Mouse (Mus musculus) midbrain, embryonic 16.5 days (tissue): ENCODE results near the gene Gm10401. TPM values are rescaled to one million over a fixed set of nuclear protein-coding genes. Genes with fewer than 3 reads are reported as not detected.
"Not testable (repeated sequence)": the region's sequence is repeated elsewhere in the genome, so short reads cannot be mapped to it uniquely, and the experiment has no call there.

Source experiments
- ATAC-seq: fragments of 200-750 bp; cut with Nextera tagmentation; 2 replicates; pipeline ENCODE4 v1.8.0; 2017; ENCODE audit warnings: moderate TSS enrichment
- H3K27ac ChIP-seq: fragments of 300-500 bp; sonication (generic); 2 replicates; pipeline ENCODE4 v1.5.1; 2014; ENCODE audit warnings: mild to moderate bottlenecking, low read length, mixed read lengths
- H3K27me3 ChIP-seq: fragments of 300-500 bp; sonication (generic); 2 replicates; pipeline ENCODE4 v1.6.1; 2014; ENCODE audit warnings: low read depth, low read length, mixed read lengths; ENCODE audit not compliant: control insufficient read depth, insufficient read depth
- H3K36me3 ChIP-seq: fragments of 300-500 bp; sonication (generic); 2 replicates; pipeline ENCODE4 v1.6.1; 2014; ENCODE audit warnings: mild to moderate bottlenecking, low read length, moderate library complexity, mixed read lengths; ENCODE audit not compliant: control insufficient read depth, insufficient read depth
- H3K4me1 ChIP-seq: fragments of 300-500 bp; sonication (generic); 2 replicates; pipeline ENCODE4 v1.6.1; 2014; ENCODE audit warnings: mild to moderate bottlenecking, low read length, mixed read lengths; ENCODE audit not compliant: control insufficient read depth, insufficient read depth
- H3K4me2 ChIP-seq: fragments of 300-500 bp; sonication (generic); 2 replicates; pipeline ENCODE4 v1.6.1; 2014; ENCODE audit warnings: mild to moderate bottlenecking, low read length, mixed read lengths
- H3K4me3 ChIP-seq: fragments of 300-500 bp; sonication (generic); 2 replicates; pipeline ENCODE4 v1.5.1; 2014; ENCODE audit warnings: low read depth, mild to moderate bottlenecking, low read length, moderate library complexity, mixed read lengths
- H3K9ac ChIP-seq: fragments of 300-500 bp; sonication (generic); 2 replicates; pipeline ENCODE4 v1.6.1; 2014; ENCODE audit warnings: low read depth, low read length, mixed read lengths
- H3K9me3 ChIP-seq: fragments of 300-500 bp; sonication (generic); replicated peaks from 2 replicates; pipeline ENCODE4 v1.6.1; 2014; ENCODE audit warnings: mild to moderate bottlenecking, low read length, mixed read lengths; ENCODE audit not compliant: control insufficient read depth, poor library complexity, severe bottlenecking
- WGBS: fragments of 180-500 bp; shearing (Covaris S2); extraction: QIAGEN DNeasy Blood & Tissue Kit; methylation state at CpG from one replicate; pipeline ENCODE4 v1.1.7; 2014; 5-methylcytosine and 5-hydroxymethylcytosine counted together
- polyA plus RNA-seq: library from polyadenylated mRNA; unstranded; fragments of >200 nt; fragmentation: Nextera tagmentation; extraction: Ambion mirVana; gene quantifications from 2 replicates; pipeline ENCODE4 v1.2.1, GENCODE M21; 2015

Gene Gm10401
- polyA plus RNA-seq, 1 experiment from 2014 or later: 43.1 TPM

GRCm38 (mm10) chr5:115124690-115125089 is 26.6 kb upstream of the Gm10401 start:
- H3K36me3 ChIP-seq: peaks cover 14% of the 10 kb centered on the region; the same call in 1 of the 2 replicates
- H3K4me2 ChIP-seq: no peak overlapping the region
- WGBS: 94% methylated on average over 6 of the region's 6 CpGs
- H3K27ac ChIP-seq: no peak overlapping the region
- no peaks in the 10 kb centered on the region for H3K27me3 ChIP-seq
- H3K4me1 ChIP-seq: no peaks in the 10 kb centered on the region; the same call in 1 of the 2 replicates
- no peaks in the 10 kb centered on the region for H3K9me3 ChIP-seq
- no peak overlapping the region for H3K9ac ChIP-seq
- no peak for ATAC-seq
- H3K4me3 ChIP-seq: no peak overlapping the region

- Histone ChIP-seq H3K4me3 (no peak overlapping the region), H3K4me1 (peaks cover 4% of the 10 kb centered on the region; the same call in 1 of the 2 replicates), H3K4me2 (no peak overlapping the region), H3K9me3 (no peaks in the 10 kb centered on the region), H3K36me3 (peaks cover 5% of the 10 kb centered on the region; the same call in 1 of the 2 replicates), H3K9ac (no peak overlapping the region), H3K27ac (no peak overlapping the region), H3K27me3 (no peaks in the 10 kb centered on the region)
- ATAC-seq: no peak
- WGBS: 81% methylated on average over 5 of the region's 5 CpGs
Measured at GRCm38 (mm10) chr5:115120978-115121377, 22.9 kb upstream of the Gm10401 start.

- Histone ChIP-seq H3K9ac (peak within 1 kb of the TSS; percentile 70), H3K27ac (no peak within 1 kb of the TSS), H3K36me3 (no peaks in the 10 kb centered on the region; the same call in 1 of the 2 replicates), H3K4me1 (peaks cover 4% of the 10 kb centered on the region; the same call in 1 of the 2 replicates), H3K9me3 (no peaks in the 10 kb centered on the region), H3K4me3 (peak within 1 kb of the TSS; percentile 45), H3K4me2 (peak within 1 kb of the TSS; percentile 67), H3K27me3 (no peaks in the 10 kb centered on the region)
- 2% methylated on average over 35 of the region's 39 CpGs for WGBS
- peak; percentile 82 for ATAC-seq
Measured at GRCm38 (mm10) chr5:115118961-115119570, 21.0 kb upstream of the Gm10401 start, which contains the start of gene Acads. Gene Acads (minus strand): TSS chr5:115119346.

- peaks cover 4% of the 10 kb centered on the region; the same call in 1 of the 2 replicates for H3K4me1 ChIP-seq
- no peak overlapping the region for H3K4me3 ChIP-seq
- H3K4me2 ChIP-seq: no peak overlapping the region
- no peak overlapping the region for H3K27ac ChIP-seq
- ATAC-seq: no peak
- H3K27me3 ChIP-seq: no peaks in the 10 kb centered on the region
- H3K36me3 ChIP-seq: no peaks in the 10 kb centered on the region
- 98% methylated on average over 13 of the region's 13 CpGs for WGBS
- H3K9ac ChIP-seq: no peak overlapping the region
- H3K9me3 ChIP-seq: no peaks in the 10 kb centered on the region
Measured at GRCm38 (mm10) chr5:115117467-115117866, 19.4 kb upstream of the Gm10401 start.

GRCm38 (mm10) chr5:115116426-115116825 is 18.3 kb upstream of the Gm10401 start:
- no peak for ATAC-seq
- 87% methylated on average over 3 of the region's 3 CpGs for WGBS
- Histone ChIP-seq H3K4me3 (no peak overlapping the region), H3K4me1 (peaks cover 4% of the 10 kb centered on the region; the same call in 1 of the 2 replicates), H3K27ac (no peak overlapping the region), H3K4me2 (no peak overlapping the region), H3K9ac (no peak overlapping the region), H3K36me3 (no peaks in the 10 kb centered on the region), H3K9me3 (no peaks in the 10 kb centered on the region), H3K27me3 (no peaks in the 10 kb centered on the region)

- WGBS: 88% methylated on average over 8 of the region's 8 CpGs
- peaks cover 4% of the 10 kb centered on the region; the same call in 1 of the 2 replicates for H3K4me1 ChIP-seq
Measured at GRCm38 (mm10) chr5:115114501-115114900, 16.4 kb upstream of the Gm10401 start.

GRCm38 (mm10) chr5:115113244-115113643 is 15.1 kb upstream of the Gm10401 start:
- no peak for ATAC-seq
- no peak overlapping the region for H3K4me2 ChIP-seq
- H3K27ac ChIP-seq: no peak overlapping the region
- no peaks in the 10 kb centered on the region for H3K27me3 ChIP-seq
- H3K4me1 ChIP-seq: peaks cover under 1% of the 10 kb centered on the region; the same call in 1 of the 2 replicates
- H3K9ac ChIP-seq: no peak overlapping the region
- 96% methylated on average over 12 of the region's 12 CpGs for WGBS
- H3K4me3 ChIP-seq: no peak overlapping the region
- no peaks in the 10 kb centered on the region for H3K9me3 ChIP-seq
- H3K36me3 ChIP-seq: no peaks in the 10 kb centered on the region

More at GRCm38 (mm10) chr5:115114501-115114900, 16.4 kb upstream of the Gm10401 start:
- Histone ChIP-seq H3K4me3 (no peak overlapping the region), H3K36me3 (no peaks in the 10 kb centered on the region), H3K9me3 (no peaks in the 10 kb centered on the region), H3K9ac (no peak overlapping the region), H3K27ac (no peak overlapping the region), H3K4me2 (no peak overlapping the region), H3K27me3 (no peaks in the 10 kb centered on the region)
- ATAC-seq: no peak

- H3K4me1 ChIP-seq: no peaks in the 10 kb centered on the region; the same call in 1 of the 2 replicates
- H3K27me3 ChIP-seq: no peaks in the 10 kb centered on the region
- H3K36me3 ChIP-seq: no peaks in the 10 kb centered on the region
- H3K27ac ChIP-seq: no peak overlapping the region
- no peak overlapping the region for H3K4me3 ChIP-seq
- no peaks in the 10 kb centered on the region for H3K9me3 ChIP-seq
- H3K9ac ChIP-seq: no peak overlapping the region
- ATAC-seq: no peak
- no peak overlapping the region for H3K4me2 ChIP-seq
- WGBS: 90% methylated on average over 8 of the region's 8 CpGs
Measured at GRCm38 (mm10) chr5:115111156-115111555, 13.1 kb upstream of the Gm10401 start.

GRCm38 (mm10) chr5:115103253-115103652 is 5.2 kb upstream of the Gm10401 start:
- not testable (repeated sequence) for ATAC-seq, H3K27ac ChIP-seq, H3K4me1 ChIP-seq, H3K9me3 ChIP-seq, H3K4me3 ChIP-seq, H3K9ac ChIP-seq, H3K27me3 ChIP-seq, H3K4me2 ChIP-seq
- peaks cover 11% of the 10 kb centered on the region for H3K36me3 ChIP-seq
- WGBS: 99% methylated on average over 23 of the region's 23 CpGs
